Mouse (Mus musculus) lung, adult 2 months (tissue): ENCODE measurements around the gene Gm30191. TPM values are rescaled to one million over a fixed set of nuclear protein-coding genes. Genes with fewer than 3 reads are reported as not detected.

Experiments
- DNase-seq: peaks from one replicate; pipeline ENCODE4 v3.0.0; 2022
- H3K4me1 ChIP-seq: fragments of 200-500 bp; 2 replicates; pipeline ENCODE4 v1.6.1; 2011; ENCODE audit warnings: low read length; ENCODE audit not compliant: control insufficient read depth, insufficient read depth
- H3K4me3 ChIP-seq: fragments of 200-500 bp; replicated peaks from 2 replicates; pipeline ENCODE3; 2011; ENCODE audit warnings: low read depth, mild to moderate bottlenecking, control low read depth, low read length; ENCODE audit errors: extremely low read depth
- CTCF ChIP-seq: fragments of 200-500 bp; IDR thresholded peaks from 2 replicates; pipeline ENCODE4 v1.5.1; 2011; ENCODE audit warnings: mild to moderate bottlenecking, low read length, control low read depth; ENCODE audit not compliant: insufficient read depth
- POLR2A ChIP-seq: fragments of 200-500 bp; IDR thresholded peaks from 2 replicates; pipeline ENCODE4 v1.6.1; 2011; ENCODE audit warnings: low read depth, mild to moderate bottlenecking, control low read depth, low read length, borderline replicate concordance; ENCODE audit errors: extremely low read depth
- WGBS: fragments of 180-500 bp; shearing (Covaris S2); methylation state at CpG from one replicate; pipeline ENCODE4 v1.1.7; 2018; 5-methylcytosine and 5-hydroxymethylcytosine counted together
- polyA plus RNA-seq: library from polyadenylated mRNA; depleted of rRNA; stranded (reverse); fragments of >200 nt; gene quantifications from 2 replicates; pipeline ENCODE4 v1.2.3, GENCODE M21; 2012

The Gm30191 gene
- polyA plus RNA-seq, 1 experiment: not detected

- TF ChIP-seq POLR2A: no peak
- TF ChIP-seq CTCF: no peak
- Histone ChIP-seq H3K4me1 (0 out of 2 replicates have a peak, but pooled peaks cover 4% of the 10 kb centered on the region), H3K4me3 (peak overlapping the region; percentile 69)
- 22% methylated on average over 19 of the region's 19 CpGs for WGBS
- no peak for DNase-seq
Measured at GRCm38 (mm10) chr4:134237582-134238278, 9.0 kb upstream of the Gm30191 start.

GRCm38 (mm10) chr4:134238279-134238651 is 8.5 kb upstream of the Gm30191 start, which contains the start of gene Cnksr1:
TSS of gene Cnksr1 (minus strand) at chr4:134238399.
- H3K4me1 ChIP-seq: 0 out of 2 replicates have a peak, but pooled peaks cover 4% of the 10 kb centered on the region
- TF ChIP-seq CTCF (no peak), POLR2A (peak; percentile 45; the same call in 1 of the 2 replicates)
- WGBS: 2% methylated on average over 18 of the region's 18 CpGs
- peak; percentile 90 for DNase-seq
- peak within 1 kb of the TSS; percentile 69 for H3K4me3 ChIP-seq

GRCm38 (mm10) chr4:134238686-134239085 is 8.0 kb upstream of the Gm30191 start:
- 9% methylated on average over 10 of the region's 10 CpGs for WGBS
- Histone ChIP-seq H3K4me3 (no peak overlapping the region), H3K4me1 (0 out of 2 replicates have a peak, but pooled peaks cover 4% of the 10 kb centered on the region)
- TF ChIP-seq CTCF (no peak), POLR2A (no peak)
- DNase-seq: peak; percentile 23

- DNase-seq: no peak
- 93% methylated on average over 17 of the region's 17 CpGs for WGBS
- Histone ChIP-seq H3K4me1 (peaks cover 6% of the 10 kb centered on the region; the same call in 1 of the 2 replicates), H3K4me3 (no peak within 1 kb of the TSS)
- TF ChIP-seq POLR2A (no peak), CTCF (no peak)
Measured at GRCm38 (mm10) chr4:134243516-134244250, 3.1 kb upstream of the Gm30191 start, which contains the start of gene E130218I03Rik. TSS of gene E130218I03Rik (plus strand) at chr4:134243662.

- peak within 1 kb of the TSS; percentile 90 for H3K4me3 ChIP-seq
- peak; percentile 62 for TF ChIP-seq CTCF
- peak; percentile 45; the same call in 1 of the 2 replicates for TF ChIP-seq POLR2A
- H3K4me1 ChIP-seq: peaks cover 9% of the 10 kb centered on the region
- DNase-seq: peak; percentile 96
- under 1% methylated on average over 60 of the region's 60 CpGs for WGBS
Measured at GRCm38 (mm10) chr4:134245148-134245843, 1.4 kb upstream of the Gm30191 start, which contains the start of gene Zfp593. TSS of gene Zfp593 (minus strand) at chr4:134245592.

GRCm38 (mm10) chr4:134246256-134246655 is 479 bp upstream of the Gm30191 start:
- Histone ChIP-seq H3K4me1 (peaks cover 14% of the 10 kb centered on the region), H3K4me3 (no peak overlapping the region)
- DNase-seq: no peak
- 65% methylated on average over 4 of the region's 4 CpGs for WGBS
- TF ChIP-seq POLR2A: no peak
- no peak for TF ChIP-seq CTCF

- DNase-seq: peak; percentile 77
- H3K4me3 ChIP-seq: peak overlapping the region; percentile 30
Measured at GRCm38 (mm10) chr4:134249651-134250050, 2.9 kb downstream of the Gm30191 start.

GRCm38 (mm10) chr4:134250116-134250929 is 3.6 kb downstream of the Gm30191 start:
- H3K4me3 ChIP-seq: no peak overlapping the region
- WGBS: 29% methylated on average over 27 of the region's 27 CpGs
- DNase-seq: no peak
- TF ChIP-seq POLR2A (no peak), CTCF (no peak)
- H3K4me1 ChIP-seq: peaks cover 11% of the 10 kb centered on the region

More at GRCm38 (mm10) chr4:134249651-134250050, 2.9 kb downstream of the Gm30191 start:
- TF ChIP-seq POLR2A (no peak), CTCF (peak; percentile 25; the same call in 1 of the 2 replicates)
- WGBS: 3% methylated on average over 30 of the region's 30 CpGs
- H3K4me1 ChIP-seq: peaks cover 13% of the 10 kb centered on the region

GRCm38 (mm10) chr4:134250930-134251240 is 4.2 kb downstream of the Gm30191 start:
- no peak for DNase-seq
- 32% methylated on average over 10 of the region's 10 CpGs for WGBS
- Histone ChIP-seq H3K4me1 (peaks cover 11% of the 10 kb centered on the region), H3K4me3 (peak overlapping the region; percentile 67)
- no peak for TF ChIP-seq CTCF
- TF ChIP-seq POLR2A: no peak
